Mouse (Mus musculus) neural tube, embryonic 13.5 days (tissue): Measurements from ENCODE around the gene Marf1. TPM values are rescaled to one million over a fixed set of nuclear protein-coding genes. Genes with fewer than 3 reads are reported as not detected.

Experiments
- ATAC-seq: fragments of 200-750 bp; cut with Nextera tagmentation; 2 replicates; pipeline ENCODE4 v1.8.0; 2017; ENCODE audit warnings: low read depth, mild to moderate bottlenecking, moderate TSS enrichment, moderate library complexity
- H3K27ac ChIP-seq: fragments of 300-500 bp; sonication (generic); replicated peaks from 2 replicates; pipeline ENCODE4 v1.5.1; 2015; ENCODE audit warnings: moderate library complexity, mild to moderate bottlenecking, inconsistent platforms
- H3K27me3 ChIP-seq: fragments of 300-500 bp; sonication (generic); 2 replicates; pipeline ENCODE4 v1.6.1; 2015; ENCODE audit warnings: mild to moderate bottlenecking, inconsistent platforms
- H3K36me3 ChIP-seq: fragments of 300-500 bp; sonication (generic); 2 replicates; pipeline ENCODE4 v1.6.1; 2015; ENCODE audit warnings: mild to moderate bottlenecking, inconsistent platforms
- H3K4me1 ChIP-seq: fragments of 300-500 bp; sonication (generic); replicated peaks from 2 replicates; pipeline ENCODE4 v1.6.1; 2015; ENCODE audit warnings: inconsistent platforms
- H3K4me2 ChIP-seq: fragments of 300-500 bp; sonication (generic); 2 replicates; pipeline ENCODE4 v1.6.1; 2015; ENCODE audit warnings: inconsistent platforms, mild to moderate bottlenecking, moderate library complexity
- H3K4me3 ChIP-seq: fragments of 300-500 bp; sonication (generic); 2 replicates; pipeline ENCODE4 v1.5.1; 2015; ENCODE audit warnings: mild to moderate bottlenecking, inconsistent platforms
- H3K9ac ChIP-seq: fragments of 300-500 bp; sonication (generic); 2 replicates; pipeline ENCODE4 v1.6.1; 2015; ENCODE audit warnings: moderate library complexity, mild to moderate bottlenecking, inconsistent platforms
- H3K9me3 ChIP-seq: fragments of 300-500 bp; sonication (generic); 2 replicates; pipeline ENCODE4 v1.6.1; 2016; ENCODE audit warnings: inconsistent platforms
- WGBS: fragments of 180-500 bp; shearing (Covaris S2); methylation state at CpG from one replicate; pipeline ENCODE4 v1.1.7; 2015; 5-methylcytosine and 5-hydroxymethylcytosine counted together
- polyA plus RNA-seq: library from polyadenylated mRNA; unstranded; fragments of >200 nt; fragmentation: Nextera tagmentation; extraction: Ambion mirVana; gene quantifications from 2 replicates; pipeline ENCODE4 v1.2.1, GENCODE M21; 2015

Marf1 gene
- polyA plus RNA-seq, 1 experiment from 2014 or later, result 16.0 TPM

DNA sequence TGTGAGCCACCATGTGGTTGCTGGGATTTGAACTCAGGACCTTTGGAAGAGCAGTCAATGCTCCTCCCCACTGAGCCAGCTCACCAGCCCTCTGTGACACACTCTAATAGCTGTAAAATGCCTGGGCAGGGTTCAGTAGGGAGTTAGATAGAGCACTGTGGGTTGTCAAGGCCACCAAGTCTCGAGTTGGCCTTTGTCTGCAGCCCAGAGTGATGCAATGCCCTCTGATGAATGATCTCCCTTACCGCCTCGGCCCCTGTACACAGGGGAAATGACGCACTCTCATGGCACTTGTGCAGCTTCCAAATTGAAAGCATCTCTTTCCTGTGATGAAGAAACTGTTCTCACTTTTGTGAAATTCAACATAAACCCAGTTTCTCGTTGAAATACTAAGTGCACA, 31.3 kb downstream of the Marf1 start:
- H3K9ac ChIP-seq, result no peak overlapping the region
- no peak for ATAC-seq
- H3K4me3 ChIP-seq, result no peak overlapping the region
- no peaks in the 10 kb centered on the region for H3K9me3 ChIP-seq
- no peak overlapping the region for H3K4me2 ChIP-seq
- peaks cover 97% of the 10 kb centered on the region for H3K36me3 ChIP-seq
- 89% methylated on average over 5 of the region's 5 CpGs for WGBS
- H3K27ac ChIP-seq, result no peak overlapping the region
- H3K4me1 ChIP-seq, result no peaks in the 10 kb centered on the region
- H3K27me3 ChIP-seq, result no peaks in the 10 kb centered on the region

DNA sequence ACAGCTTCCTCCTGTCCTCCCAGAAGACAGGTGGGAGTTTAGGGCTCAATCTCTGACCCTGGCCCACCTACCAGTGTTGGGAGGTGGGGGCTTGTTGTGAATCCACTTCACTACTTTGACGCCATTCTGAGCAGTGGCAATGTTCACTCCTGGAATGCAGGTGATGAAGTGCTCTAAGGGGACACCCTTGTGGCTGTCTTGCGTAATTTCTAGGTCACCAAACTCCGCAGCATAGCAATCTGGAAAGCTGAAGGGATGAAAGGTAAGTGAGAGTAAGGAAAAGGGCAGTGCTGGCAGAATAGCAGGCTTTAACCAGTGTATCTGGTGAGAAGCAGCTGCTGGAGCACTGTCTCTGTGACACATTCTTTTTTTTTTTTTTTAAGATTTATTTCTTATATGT, 31.8 kb downstream of the Marf1 start:
- no peaks in the 10 kb centered on the region for H3K4me1 ChIP-seq
- WGBS, result 92% methylated on average over 3 of the region's 3 CpGs
- no peaks in the 10 kb centered on the region for H3K27me3 ChIP-seq
- H3K27ac ChIP-seq, result no peak overlapping the region
- no peak overlapping the region for H3K9ac ChIP-seq
- peaks cover 97% of the 10 kb centered on the region for H3K36me3 ChIP-seq
- H3K9me3 ChIP-seq, result no peaks in the 10 kb centered on the region
- no peak overlapping the region for H3K4me3 ChIP-seq
- no peak for ATAC-seq
- H3K4me2 ChIP-seq, result no peak overlapping the region

DNA sequence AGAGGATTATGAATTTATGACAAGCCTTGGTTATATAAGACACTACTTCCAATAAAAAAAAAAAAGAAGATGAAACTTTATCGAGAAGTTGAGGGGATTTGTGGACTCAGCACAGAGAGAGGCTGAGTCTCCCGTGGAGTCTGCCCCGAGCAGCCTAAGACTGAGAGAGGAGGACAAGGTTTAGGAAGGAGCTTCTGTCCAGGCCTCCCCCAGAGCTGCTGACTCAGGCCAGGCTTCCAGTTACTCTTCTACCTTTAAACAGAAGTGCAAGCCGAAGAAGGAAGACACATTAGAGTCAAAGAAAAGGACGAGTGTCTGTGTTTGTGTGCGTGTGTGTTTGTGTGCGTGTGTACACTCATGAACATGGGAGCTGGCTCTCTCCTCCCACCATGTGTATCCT, 32.4 kb downstream of the Marf1 start:
- no peak overlapping the region for H3K4me2 ChIP-seq
- no peaks in the 10 kb centered on the region for H3K9me3 ChIP-seq
- H3K36me3 ChIP-seq, result peaks cover 97% of the 10 kb centered on the region
- no peak overlapping the region for H3K4me3 ChIP-seq
- H3K4me1 ChIP-seq, result no peaks in the 10 kb centered on the region
- no peak for ATAC-seq
- 94% methylated on average over 7 of the region's 7 CpGs for WGBS
- no peak overlapping the region for H3K27ac ChIP-seq
- no peak overlapping the region for H3K9ac ChIP-seq
- H3K27me3 ChIP-seq, result no peaks in the 10 kb centered on the region

DNA sequence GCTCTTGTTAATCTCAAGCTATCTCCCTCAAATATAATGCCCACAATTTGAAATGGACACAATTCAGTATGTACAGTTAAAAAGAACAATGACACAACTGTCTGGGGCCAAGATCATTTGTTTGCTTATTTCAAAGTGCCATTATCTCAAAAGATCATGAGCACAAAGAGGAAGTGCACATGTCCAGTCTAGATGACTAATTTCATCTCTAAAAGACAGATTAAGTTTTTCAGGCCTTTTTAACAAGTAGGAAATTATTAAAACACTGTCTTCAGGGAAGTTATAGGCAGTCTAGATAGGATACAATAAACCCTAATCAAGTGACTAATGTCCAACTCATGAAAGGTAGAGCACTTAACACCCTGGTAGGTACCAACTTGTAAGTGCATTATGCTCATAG, 34.2 kb downstream of the Marf1 start:
- ATAC-seq, result no peak

DNA sequence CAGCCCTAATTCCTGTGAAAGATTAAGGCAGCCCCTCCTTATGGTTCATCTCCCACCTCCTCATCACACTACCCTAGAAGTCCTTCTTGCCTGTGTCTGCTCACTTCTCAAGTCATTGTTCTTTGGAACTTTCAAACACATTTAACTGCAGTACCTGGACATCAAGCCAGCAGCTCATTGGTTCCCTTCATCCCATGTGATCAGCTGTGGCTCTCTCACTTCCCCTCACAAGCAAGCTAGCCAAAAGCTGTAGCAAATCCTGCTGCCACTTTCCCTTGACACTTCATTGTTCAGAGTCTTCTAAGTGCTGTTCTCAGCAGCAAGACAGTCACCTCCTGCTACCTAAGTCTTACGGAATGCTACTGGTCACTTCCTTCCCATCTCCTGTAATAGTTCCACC, 37.9 kb downstream of the Marf1 start:
- H3K4me2 ChIP-seq, result no peak overlapping the region
- no peak overlapping the region for H3K9ac ChIP-seq
- no peak overlapping the region for H3K27ac ChIP-seq
- 100% methylated on average over 1 of the region's 1 CpGs for WGBS
- H3K27me3 ChIP-seq, result no peaks in the 10 kb centered on the region
- no peak for ATAC-seq
- H3K9me3 ChIP-seq, result no peaks in the 10 kb centered on the region
- H3K4me3 ChIP-seq, result no peak overlapping the region
- H3K36me3 ChIP-seq, result peaks cover 98% of the 10 kb centered on the region
- no peaks in the 10 kb centered on the region for H3K4me1 ChIP-seq

More for the DNA sequence above, 34.2 kb downstream of the Marf1 start:
- Histone ChIP-seq H3K36me3 (peaks cover 97% of the 10 kb centered on the region), H3K4me1 (no peaks in the 10 kb centered on the region), H3K9me3 (no peaks in the 10 kb centered on the region), H3K27ac (no peak overlapping the region), H3K9ac (no peak overlapping the region), H3K4me3 (no peak overlapping the region), H3K4me2 (no peak overlapping the region), H3K27me3 (no peaks in the 10 kb centered on the region)

DNA sequence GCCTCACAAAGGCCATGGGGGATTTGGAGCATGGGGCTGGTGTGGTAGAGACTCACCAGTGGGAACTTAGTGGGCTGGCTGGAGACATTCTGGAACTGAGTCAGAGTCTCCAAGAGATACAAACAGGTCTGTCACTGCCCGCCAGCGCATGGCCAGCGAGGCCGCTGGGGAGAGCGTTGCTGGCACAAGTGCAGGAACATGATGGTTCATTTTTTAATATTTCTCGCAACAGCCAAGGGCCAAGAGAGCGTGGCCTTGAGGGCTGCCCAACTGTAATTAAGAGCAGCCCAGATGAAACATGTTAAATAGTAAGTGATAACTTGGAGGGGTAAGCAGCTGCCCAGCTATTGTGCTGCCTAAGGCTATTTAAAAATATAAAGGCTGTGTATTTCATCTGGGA, 38.4 kb downstream of the Marf1 start:
- Histone ChIP-seq H3K36me3 (peaks cover 96% of the 10 kb centered on the region), H3K4me2 (no peak overlapping the region), H3K4me1 (no peaks in the 10 kb centered on the region), H3K27ac (no peak overlapping the region), H3K9ac (no peak overlapping the region), H3K27me3 (no peaks in the 10 kb centered on the region), H3K4me3 (no peak overlapping the region), H3K9me3 (no peaks in the 10 kb centered on the region)
- ATAC-seq, result no peak
- 93% methylated on average over 7 of the region's 7 CpGs for WGBS

DNA sequence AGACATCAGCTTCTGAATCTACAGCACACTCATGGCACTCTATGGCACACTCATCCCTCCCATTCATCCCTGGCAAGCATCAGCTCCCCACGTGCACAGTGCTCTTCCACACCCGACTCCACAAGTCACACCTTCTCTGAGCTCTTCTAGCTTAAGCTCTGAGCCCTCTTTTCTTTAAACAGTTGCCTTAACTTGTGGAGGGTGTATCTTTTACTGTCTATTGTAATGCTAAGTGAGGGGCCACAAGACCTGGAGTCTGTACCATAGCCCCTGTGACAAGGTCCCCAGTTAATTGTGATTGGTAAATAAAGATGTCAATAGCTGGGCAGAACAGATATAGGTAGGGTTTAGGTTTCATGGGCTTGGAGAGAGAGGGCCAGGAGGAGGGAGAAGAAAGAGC, 39.2 kb downstream of the Marf1 start:
- 80% methylated on average over 2 of the region's 2 CpGs for WGBS
- no peaks in the 10 kb centered on the region for H3K4me1 ChIP-seq
- no peaks in the 10 kb centered on the region for H3K27me3 ChIP-seq
- H3K36me3 ChIP-seq, result peaks cover 91% of the 10 kb centered on the region
- H3K9ac ChIP-seq, result no peak overlapping the region
- H3K4me2 ChIP-seq, result no peak overlapping the region
- no peak overlapping the region for H3K27ac ChIP-seq
- H3K9me3 ChIP-seq, result no peaks in the 10 kb centered on the region
- ATAC-seq, result no peak
- H3K4me3 ChIP-seq, result no peak overlapping the region

DNA sequence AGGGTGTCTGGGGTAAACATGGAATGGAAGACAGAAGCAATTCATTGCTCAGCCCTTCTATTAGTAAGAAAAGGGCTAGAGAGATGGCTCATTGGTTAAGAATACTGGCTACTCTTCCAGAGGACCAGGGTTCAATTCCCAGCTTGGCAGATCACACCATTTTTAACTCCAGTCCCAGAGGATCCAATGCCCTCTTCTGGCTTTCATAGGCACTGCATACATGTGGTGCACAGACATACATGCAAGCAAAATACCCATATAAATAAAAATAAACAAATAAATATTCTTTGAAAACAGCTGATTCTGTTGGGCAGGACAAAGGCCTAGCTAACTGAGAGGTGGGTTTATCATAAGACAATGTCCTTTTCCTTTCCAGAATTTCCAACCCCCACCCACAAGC, 40.6 kb downstream of the Marf1 start:
- Histone ChIP-seq H3K27me3 (no peaks in the 10 kb centered on the region), H3K4me2 (no peak overlapping the region), H3K36me3 (peaks cover 80% of the 10 kb centered on the region), H3K9ac (no peak overlapping the region), H3K27ac (no peak overlapping the region), H3K4me3 (no peak overlapping the region), H3K4me1 (no peaks in the 10 kb centered on the region), H3K9me3 (no peaks in the 10 kb centered on the region)
- ATAC-seq, result no peak

DNA sequence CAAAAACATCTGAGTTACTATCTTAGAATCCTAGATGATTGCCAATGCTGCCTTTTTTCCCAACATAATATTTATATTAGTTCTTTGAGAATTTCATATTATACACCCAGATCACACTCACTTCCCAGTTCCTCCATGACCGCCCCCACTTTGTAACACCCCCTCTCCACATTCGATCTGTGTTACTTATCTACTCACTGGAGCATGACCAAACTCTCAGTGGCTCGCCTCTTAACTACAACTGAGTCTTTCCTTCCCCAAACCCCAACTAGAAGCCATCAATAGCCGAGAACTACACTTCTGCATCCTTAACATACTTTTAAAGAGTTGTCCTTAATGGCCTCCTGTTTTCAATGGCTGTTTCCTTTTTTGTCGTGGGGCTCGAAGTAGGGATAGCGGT, 41.6 kb downstream of the Marf1 start:
- H3K4me3 ChIP-seq, result no peak overlapping the region

DNA sequence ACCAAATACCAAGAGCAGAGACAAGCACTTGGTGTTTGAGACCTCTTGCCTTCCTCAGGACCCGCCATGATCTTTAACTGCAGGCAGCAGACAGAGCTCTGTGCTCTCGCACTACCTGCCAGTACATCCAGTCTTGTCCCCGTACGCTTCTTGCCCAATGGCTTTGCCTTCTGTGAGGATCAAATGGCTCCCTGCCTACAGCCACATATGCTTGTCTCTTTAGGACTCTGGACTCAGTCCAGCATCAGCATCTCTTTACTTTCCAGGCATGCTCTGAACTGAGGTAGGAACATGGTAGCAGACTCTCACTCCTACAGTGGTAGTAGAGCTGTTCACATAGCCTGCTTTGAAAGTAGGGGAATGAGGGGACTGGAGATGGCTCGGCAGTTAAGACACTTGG, 42.2 kb downstream of the Marf1 start:
- Histone ChIP-seq H3K36me3 (peaks cover 81% of the 10 kb centered on the region), H3K4me1 (no peaks in the 10 kb centered on the region), H3K9ac (no peak overlapping the region), H3K4me3 (no peak overlapping the region), H3K4me2 (no peak overlapping the region), H3K27me3 (no peaks in the 10 kb centered on the region), H3K27ac (no peak overlapping the region), H3K9me3 (no peaks in the 10 kb centered on the region)
- WGBS, result 95% methylated on average over 5 of the region's 5 CpGs
- no peak for ATAC-seq

More for the DNA sequence above, 41.6 kb downstream of the Marf1 start:
- ATAC-seq, result no peak
- H3K9ac ChIP-seq, result no peak overlapping the region
- WGBS, result 96% methylated on average over 7 of the region's 7 CpGs
- no peaks in the 10 kb centered on the region for H3K27me3 ChIP-seq
- no peaks in the 10 kb centered on the region for H3K4me1 ChIP-seq
- H3K4me2 ChIP-seq, result no peak overlapping the region
- H3K9me3 ChIP-seq, result no peaks in the 10 kb centered on the region
- no peak overlapping the region for H3K27ac ChIP-seq
- peaks cover 82% of the 10 kb centered on the region for H3K36me3 ChIP-seq

DNA sequence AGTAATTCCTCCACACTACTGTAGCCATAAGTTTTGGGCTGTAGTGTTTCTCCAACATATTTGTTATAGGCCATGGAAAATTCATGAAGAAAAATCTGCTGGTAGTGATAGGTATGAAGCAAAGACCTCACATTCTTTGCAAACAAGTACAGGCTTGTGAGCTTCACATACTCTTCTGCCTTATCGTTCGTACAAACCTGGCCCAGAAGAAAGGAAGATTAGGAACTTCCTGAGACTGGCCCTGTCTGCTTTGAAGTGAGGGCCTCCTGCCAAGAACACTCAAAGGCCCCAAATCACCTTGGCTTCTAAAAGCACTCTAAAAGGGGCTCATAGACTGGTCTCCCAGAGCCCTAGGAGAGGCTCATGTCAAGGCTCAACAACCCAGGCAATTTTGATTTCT, 45.9 kb downstream of the Marf1 start:
- no peaks in the 10 kb centered on the region for H3K9me3 ChIP-seq
- no peaks in the 10 kb centered on the region for H3K27me3 ChIP-seq
- ATAC-seq, result no peak
- no peak overlapping the region for H3K9ac ChIP-seq
- H3K4me2 ChIP-seq, result no peak overlapping the region
- H3K4me1 ChIP-seq, result no peaks in the 10 kb centered on the region
- H3K36me3 ChIP-seq, result peaks cover 75% of the 10 kb centered on the region
- no peak overlapping the region for H3K27ac ChIP-seq
- 92% methylated on average over 2 of the region's 2 CpGs for WGBS
- H3K4me3 ChIP-seq, result no peak overlapping the region

DNA sequence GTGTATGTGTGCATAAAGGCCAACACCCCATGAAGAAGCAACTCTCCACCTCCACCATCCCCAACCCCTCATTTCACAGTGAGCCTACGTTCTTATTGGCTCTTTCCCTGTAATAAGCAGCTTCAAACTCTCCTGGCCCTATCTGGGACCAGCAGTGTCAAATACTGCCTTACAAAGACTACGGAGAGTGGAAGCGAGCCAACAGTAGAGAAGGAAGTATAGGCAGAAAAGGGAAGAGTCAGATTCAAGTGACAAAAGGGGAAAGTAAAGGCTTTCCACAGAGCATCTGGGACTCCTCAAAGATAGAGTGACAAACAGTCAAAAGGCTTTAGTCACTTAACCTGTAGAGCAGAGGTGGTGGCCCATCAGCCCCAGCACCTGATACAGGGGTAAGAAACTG, 50.4 kb downstream of the Marf1 start:
- H3K9me3 ChIP-seq, result no peaks in the 10 kb centered on the region
- no peaks in the 10 kb centered on the region for H3K4me1 ChIP-seq
- H3K9ac ChIP-seq, result no peak overlapping the region
- no peaks in the 10 kb centered on the region for H3K27me3 ChIP-seq
- H3K27ac ChIP-seq, result no peak overlapping the region
- ATAC-seq, result no peak
- H3K36me3 ChIP-seq, result peaks cover 84% of the 10 kb centered on the region
- no peak overlapping the region for H3K4me2 ChIP-seq
- 96% methylated on average over 3 of the region's 3 CpGs for WGBS
- no peak overlapping the region for H3K4me3 ChIP-seq

DNA sequence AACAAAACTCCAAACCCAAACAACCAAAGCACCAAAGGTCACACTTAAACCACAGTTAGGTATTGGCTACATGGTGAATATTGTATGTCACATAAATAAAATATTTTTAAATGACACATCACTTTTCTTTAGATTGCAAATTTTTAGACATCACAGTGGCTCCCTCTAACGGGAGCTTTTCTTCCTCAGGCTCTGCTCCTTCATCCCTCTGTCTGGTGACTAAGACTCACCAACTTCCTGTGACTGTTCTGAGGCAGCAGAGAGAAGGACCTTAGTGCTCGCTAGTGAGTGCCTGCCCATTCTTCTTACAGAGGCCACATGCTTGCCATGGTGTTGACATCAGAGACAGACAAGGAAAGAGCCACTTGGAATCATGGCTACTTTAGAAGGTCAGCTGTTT, 51.0 kb downstream of the Marf1 start:
- no peaks in the 10 kb centered on the region for H3K4me1 ChIP-seq
- no peak overlapping the region for H3K4me3 ChIP-seq
- no peak for ATAC-seq
- H3K27ac ChIP-seq, result no peak overlapping the region
- no peak overlapping the region for H3K9ac ChIP-seq
- WGBS, result 80% methylated on average over 2 of the region's 2 CpGs
- H3K36me3 ChIP-seq, result peaks cover 80% of the 10 kb centered on the region
- no peaks in the 10 kb centered on the region for H3K27me3 ChIP-seq
- no peaks in the 10 kb centered on the region for H3K9me3 ChIP-seq
- no peak overlapping the region for H3K4me2 ChIP-seq

DNA sequence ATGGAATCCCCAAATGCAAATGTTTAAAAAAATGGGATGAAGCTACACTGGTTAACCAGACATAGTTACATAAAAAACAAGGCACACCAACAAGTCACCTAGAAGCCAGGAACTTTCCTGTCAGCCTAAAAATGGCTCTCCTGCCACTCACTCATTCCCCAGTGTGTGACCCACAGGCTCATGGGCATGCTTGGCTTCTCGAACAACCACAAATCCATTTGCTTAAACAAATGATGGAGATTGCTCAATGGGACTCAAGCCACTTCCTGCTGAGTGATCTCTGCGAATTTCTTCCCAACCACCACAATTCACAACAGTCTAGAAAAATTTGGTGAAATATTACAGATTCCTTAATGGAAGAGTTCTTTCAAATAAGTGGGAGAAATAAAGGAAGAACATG, 52.2 kb downstream of the Marf1 start:
- Histone ChIP-seq H3K27ac (no peak overlapping the region), H3K27me3 (no peaks in the 10 kb centered on the region), H3K36me3 (peaks cover 69% of the 10 kb centered on the region), H3K9ac (no peak overlapping the region), H3K4me2 (no peak overlapping the region), H3K4me1 (no peaks in the 10 kb centered on the region), H3K9me3 (no peaks in the 10 kb centered on the region), H3K4me3 (no peak overlapping the region)
- ATAC-seq, result no peak
- 85% methylated on average over 2 of the region's 2 CpGs for WGBS
